Mouse (Mus musculus): ENCODE measurements around the gene Olfr1298. TPM values are rescaled to one million over a fixed set of nuclear protein-coding genes. Genes with fewer than 3 reads are reported as not detected.

Gene Olfr1298
- polyA plus RNA-seq (2015; fragmentation: Nextera tagmentation; extraction: Ambion mirVana): not detected in 2 replicates

GRCm38 (mm10) chr2:111649101-111649500, at the start of gene Olfr1298:
Olfr1298 (minus strand) TSS chr2:111649201.
- H3K4me2 ChIP-seq (replicated peaks; ENCODE audit: low read depth, low read length): no peak within 1 kb of the TSS
- no peak within 1 kb of the TSS for H3K4me3 ChIP-seq (ENCODE audit: low read length)
- no peak within 1 kb of the TSS for H3K9ac ChIP-seq (replicated peaks; ENCODE audit: low read length)
- H3K27ac ChIP-seq (ENCODE audit: low read length): no peak within 1 kb of the TSS
- no peaks in the 10 kb centered on the region for H3K36me3 ChIP-seq (ENCODE audit: insufficient read depth, low read length)
- no peak for ATAC-seq (ENCODE audit: low FRiP score, low TSS enrichment)
- 69% methylated on average over 1 of the region's 1 CpGs for WGBS
- no peaks in the 10 kb centered on the region for H3K4me1 ChIP-seq (ENCODE audit: insufficient read depth, low read length)
- no peaks in the 10 kb centered on the region for H3K9me3 ChIP-seq (ENCODE audit: low read length)
- H3K27me3 ChIP-seq (ENCODE audit: insufficient read depth, low read length): no peaks in the 10 kb centered on the region

- Histone ChIP-seq H3K9me3 (ENCODE audit: low read length) (no peaks in the 10 kb centered on the region), H3K36me3 (ENCODE audit: insufficient read depth, low read length) (no peaks in the 10 kb centered on the region), H3K9ac (replicated peaks; ENCODE audit: low read length) (no peak within 1 kb of the TSS), H3K27me3 (ENCODE audit: insufficient read depth, low read length) (no peaks in the 10 kb centered on the region), H3K4me3 (ENCODE audit: low read length) (no peak within 1 kb of the TSS), H3K4me2 (replicated peaks; ENCODE audit: low read depth, low read length) (no peak within 1 kb of the TSS), H3K4me1 (ENCODE audit: insufficient read depth, low read length) (no peaks in the 10 kb centered on the region), H3K27ac (ENCODE audit: low read length) (no peak within 1 kb of the TSS)
- ATAC-seq (ENCODE audit: low FRiP score, low TSS enrichment): no peak
- WGBS: 81% methylated on average over 4 of the region's 4 CpGs
Measured at GRCm38 (mm10) chr2:111661119-111661518, 12.1 kb upstream of the Olfr1298 start, which contains the start of gene Olfr1299. Olfr1299 (plus strand) TSS chr2:111661419.

- ATAC-seq (ENCODE audit: low FRiP score, low TSS enrichment): no peak
- no peaks in the 10 kb centered on the region for H3K4me1 ChIP-seq (ENCODE audit: insufficient read depth, low read length)
Measured at GRCm38 (mm10) chr2:111626397-111626796, 22.6 kb downstream of the Olfr1298 start, which contains the start of gene Olfr1297. Olfr1297 (minus strand) TSS chr2:111626497.

More at GRCm38 (mm10) chr2:111626397-111626796, 22.6 kb downstream of the Olfr1298 start, which contains the start of gene Olfr1297:
- H3K9me3 ChIP-seq (ENCODE audit: low read length): no peaks in the 10 kb centered on the region
- no peak within 1 kb of the TSS for H3K9ac ChIP-seq (replicated peaks; ENCODE audit: low read length)
- H3K4me2 ChIP-seq (replicated peaks; ENCODE audit: low read depth, low read length): no peak within 1 kb of the TSS
- H3K36me3 ChIP-seq (ENCODE audit: insufficient read depth, low read length): no peaks in the 10 kb centered on the region
- no peak within 1 kb of the TSS for H3K27ac ChIP-seq (ENCODE audit: low read length)
- no peak within 1 kb of the TSS for H3K4me3 ChIP-seq (ENCODE audit: low read length)
- H3K27me3 ChIP-seq (ENCODE audit: insufficient read depth, low read length): no peaks in the 10 kb centered on the region
- 83% methylated on average over 1 of the region's 1 CpGs for WGBS

Other genes starting within 250 kb of the Olfr1298 start
- not detected in 2 replicates for gene Olfr1286, start 226.1 kb downstream of the Olfr1298 start, polyA plus RNA-seq (2015; fragmentation: Nextera tagmentation; extraction: Ambion mirVana)
- not detected in 2 replicates for gene Olfr1287, start 200.1 kb downstream of the Olfr1298 start, polyA plus RNA-seq (2015; fragmentation: Nextera tagmentation; extraction: Ambion mirVana)
- not detected in 2 replicates for gene Olfr1288, start 175.1 kb downstream of the Olfr1298 start, polyA plus RNA-seq (2015; fragmentation: Nextera tagmentation; extraction: Ambion mirVana)
- gene Olfr1289, start 168.4 kb downstream of the Olfr1298 start, polyA plus RNA-seq (2015; fragmentation: Nextera tagmentation; extraction: Ambion mirVana): not detected in 2 replicates
- gene Olfr1290, start 155.4 kb downstream of the Olfr1298 start, polyA plus RNA-seq (2015; fragmentation: Nextera tagmentation; extraction: Ambion mirVana): not detected in 2 replicates
- gene Olfr1291-ps1, start 152.0 kb downstream of the Olfr1298 start, polyA plus RNA-seq (2015; fragmentation: Nextera tagmentation; extraction: Ambion mirVana): not detected in 2 replicates
- not detected in 2 replicates for gene Olfr1293-ps, start 124.0 kb downstream of the Olfr1298 start, polyA plus RNA-seq (2015; fragmentation: Nextera tagmentation; extraction: Ambion mirVana)
- gene Olfr1294, start 108.9 kb downstream of the Olfr1298 start, polyA plus RNA-seq (2015; fragmentation: Nextera tagmentation; extraction: Ambion mirVana): not detected in 2 replicates
- gene Olfr1295, start 79.5 kb downstream of the Olfr1298 start, polyA plus RNA-seq (2015; fragmentation: Nextera tagmentation; extraction: Ambion mirVana): not detected in 2 replicates
- not detected in 2 replicates for gene Olfr1297, start 22.7 kb downstream of the Olfr1298 start, polyA plus RNA-seq (2015; fragmentation: Nextera tagmentation; extraction: Ambion mirVana)
- not detected in 2 replicates for gene Olfr1299, start 12.2 kb upstream of the Olfr1298 start, polyA plus RNA-seq (2015; fragmentation: Nextera tagmentation; extraction: Ambion mirVana)
- gene Olfr1301, start 101.8 kb upstream of the Olfr1298 start, polyA plus RNA-seq (2015; fragmentation: Nextera tagmentation; extraction: Ambion mirVana): not detected in 2 replicates
- gene Olfr1302, start 128.2 kb upstream of the Olfr1298 start, polyA plus RNA-seq (2015; fragmentation: Nextera tagmentation; extraction: Ambion mirVana): not detected in 2 replicates
- gene Olfr1303, start 171.1 kb upstream of the Olfr1298 start, polyA plus RNA-seq (2015; fragmentation: Nextera tagmentation; extraction: Ambion mirVana): not detected in 2 replicates
- not detected in 2 replicates for gene Olfr1305, start 227.9 kb upstream of the Olfr1298 start, polyA plus RNA-seq (2015; fragmentation: Nextera tagmentation; extraction: Ambion mirVana)